Mouse (Mus musculus) stomach, postnatal 0 days (tissue): ENCODE data around the gene Defb21.

Experiments used
- CTCF ChIP-seq: IDR thresholded peaks from 2 replicates; pipeline ENCODE4 v1.5.1; 2016; ENCODE audit warnings: antibody characterized with exemption, low read depth, mild to moderate bottlenecking, moderate library complexity
- EP300 ChIP-seq: optimal IDR thresholded peaks from 2 replicates; pipeline ENCODE3; 2016; ENCODE audit warnings: antibody characterized with exemption

- TF ChIP-seq CTCF, result peak; percentile 26; the same call in 1 of the 2 replicates
- no peak for TF ChIP-seq EP300
Observed at GRCm38 (mm10) chr2:152542897-152543296, 29.6 kb upstream of the Defb21 start.
